Mouse (Mus musculus) embryonic facial prominence, embryonic 13.5 days (tissue): ENCODE results near the gene Rpl23a. TPM values are rescaled to one million over a fixed set of nuclear protein-coding genes. Genes with fewer than 3 reads are reported as not detected.

ENCODE experiments used
- ATAC-seq: fragments of 200-750 bp; cut with Nextera tagmentation; 2 replicates; pipeline ENCODE4 v1.8.0; 2017; ENCODE audit warnings: low read depth; ENCODE audit not compliant: insufficient number of reproducible peaks, insufficient read depth, low FRiP score, low TSS enrichment
- H3K27ac ChIP-seq: fragments of 300-500 bp; sonication (generic); 2 replicates; pipeline ENCODE4 v1.5.1; 2015; ENCODE audit warnings: moderate library complexity, mild to moderate bottlenecking, inconsistent platforms
- H3K27me3 ChIP-seq: fragments of 300-500 bp; sonication (generic); 2 replicates; pipeline ENCODE4 v1.6.1; 2015; ENCODE audit warnings: mild to moderate bottlenecking, inconsistent platforms
- H3K36me3 ChIP-seq: fragments of 300-500 bp; sonication (generic); 2 replicates; pipeline ENCODE4 v1.6.1; 2015; ENCODE audit warnings: mild to moderate bottlenecking, inconsistent platforms
- H3K4me1 ChIP-seq: fragments of 300-500 bp; sonication (generic); 2 replicates; pipeline ENCODE4 v1.6.1; 2015; ENCODE audit warnings: inconsistent platforms
- H3K4me2 ChIP-seq: fragments of 300-500 bp; sonication (generic); 2 replicates; pipeline ENCODE4 v1.6.1; 2015; ENCODE audit warnings: moderate library complexity, mild to moderate bottlenecking, inconsistent platforms
- H3K4me3 ChIP-seq: fragments of 300-500 bp; sonication (generic); 2 replicates; pipeline ENCODE4 v1.5.1; 2015; ENCODE audit warnings: mild to moderate bottlenecking, inconsistent platforms
- H3K9ac ChIP-seq: fragments of 300-500 bp; sonication (generic); 2 replicates; pipeline ENCODE4 v1.6.1; 2015; ENCODE audit warnings: mild to moderate bottlenecking, inconsistent platforms
- H3K9me3 ChIP-seq: fragments of 300-500 bp; sonication (generic); 2 replicates; pipeline ENCODE4 v1.6.1; 2016; ENCODE audit warnings: inconsistent platforms
- WGBS: fragments of 180-500 bp; shearing (Covaris S2); methylation state at CpG from one replicate; pipeline ENCODE4 v1.1.7; 2015; ENCODE audit warnings: mixed read lengths; 5-methylcytosine and 5-hydroxymethylcytosine counted together
- polyA plus RNA-seq: library from polyadenylated mRNA; unstranded; fragments of >200 nt; fragmentation: Nextera tagmentation; extraction: Ambion mirVana; gene quantifications from 2 replicates; pipeline ENCODE4 v1.2.1, GENCODE M21; 2015

The Rpl23a gene
- polyA plus RNA-seq = 1,597 and 1,678 TPM in 2 replicates

GRCm38 (mm10) chr11:78182961-78183844 lies at the start of gene Rpl23a:
Gene Rpl23a (minus strand): TSS chr11:78183584.
- no peaks in the 10 kb centered on the region for H3K9me3 ChIP-seq
- peak within 1 kb of the TSS; percentile 97 for H3K27ac ChIP-seq
- peaks cover 40% of the 10 kb centered on the region for H3K4me1 ChIP-seq
- no peaks in the 10 kb centered on the region for H3K27me3 ChIP-seq
- ATAC-seq = peak; percentile 86
- H3K4me2 ChIP-seq = peak within 1 kb of the TSS; percentile 76
- H3K4me3 ChIP-seq = peak within 1 kb of the TSS; percentile 68
- WGBS = under 1% methylated on average over 38 of the region's 38 CpGs
- peak within 1 kb of the TSS; percentile 97 for H3K9ac ChIP-seq
- H3K36me3 ChIP-seq = peaks cover 32% of the 10 kb centered on the region

- no peak overlapping the region for H3K4me2 ChIP-seq
- H3K27me3 ChIP-seq = no peaks in the 10 kb centered on the region
- peaks cover 89% of the 10 kb centered on the region for H3K36me3 ChIP-seq
- no peaks in the 10 kb centered on the region for H3K4me1 ChIP-seq
- no peak overlapping the region for H3K4me3 ChIP-seq
- 92% methylated on average over 6 of the region's 6 CpGs for WGBS
- ATAC-seq = no peak
- H3K9me3 ChIP-seq = no peaks in the 10 kb centered on the region
- H3K9ac ChIP-seq = no peak overlapping the region
- no peak overlapping the region for H3K27ac ChIP-seq
Measured at GRCm38 (mm10) chr11:78231518-78231917, 48.1 kb upstream of the Rpl23a start.

GRCm38 (mm10) chr11:78223586-78223985 lies 40.2 kb upstream of the Rpl23a start:
- H3K4me2 ChIP-seq = no peak overlapping the region
- no peaks in the 10 kb centered on the region for H3K4me1 ChIP-seq
- no peak overlapping the region for H3K27ac ChIP-seq
- H3K4me3 ChIP-seq = no peak overlapping the region
- H3K9me3 ChIP-seq = no peaks in the 10 kb centered on the region
- no peak overlapping the region for H3K9ac ChIP-seq
- ATAC-seq = no peak
- H3K36me3 ChIP-seq = peaks cover 97% of the 10 kb centered on the region
- WGBS = 89% methylated on average over 4 of the region's 4 CpGs
- no peaks in the 10 kb centered on the region for H3K27me3 ChIP-seq

GRCm38 (mm10) chr11:78215709-78216317 lies 32.4 kb upstream of the Rpl23a start:
- WGBS = 89% methylated on average over 11 of the region's 11 CpGs
- Histone ChIP-seq H3K27ac (no peak overlapping the region), H3K4me3 (no peak overlapping the region), H3K4me1 (no peaks in the 10 kb centered on the region), H3K9ac (no peak overlapping the region), H3K36me3 (peaks cover 97% of the 10 kb centered on the region), H3K9me3 (no peaks in the 10 kb centered on the region), H3K4me2 (no peak overlapping the region), H3K27me3 (no peaks in the 10 kb centered on the region)
- no peak for ATAC-seq

- Histone ChIP-seq H3K27me3 (no peaks in the 10 kb centered on the region), H3K4me1 (no peaks in the 10 kb centered on the region), H3K27ac (no peak overlapping the region), H3K4me3 (no peak overlapping the region), H3K36me3 (peaks cover 98% of the 10 kb centered on the region), H3K9ac (no peak overlapping the region), H3K9me3 (no peaks in the 10 kb centered on the region), H3K4me2 (no peak overlapping the region)
- WGBS = 95% methylated on average over 14 of the region's 14 CpGs
- no peak for ATAC-seq
Measured at GRCm38 (mm10) chr11:78213086-78213817, 29.9 kb upstream of the Rpl23a start.

GRCm38 (mm10) chr11:78211513-78211912 lies 28.1 kb upstream of the Rpl23a start:
- Histone ChIP-seq H3K4me1 (no peaks in the 10 kb centered on the region), H3K27ac (no peak overlapping the region), H3K9me3 (no peaks in the 10 kb centered on the region), H3K4me2 (no peak overlapping the region), H3K27me3 (no peaks in the 10 kb centered on the region), H3K36me3 (peaks cover 99% of the 10 kb centered on the region), H3K9ac (no peak overlapping the region), H3K4me3 (no peak overlapping the region)
- ATAC-seq = no peak
- 80% methylated on average over 5 of the region's 5 CpGs for WGBS

- Histone ChIP-seq H3K4me3 (no peak overlapping the region), H3K27me3 (no peaks in the 10 kb centered on the region), H3K36me3 (peaks cover 99% of the 10 kb centered on the region), H3K9ac (no peak overlapping the region), H3K4me2 (no peak overlapping the region), H3K9me3 (no peaks in the 10 kb centered on the region), H3K4me1 (no peaks in the 10 kb centered on the region), H3K27ac (no peak overlapping the region)
- no peak for ATAC-seq
- 68% methylated on average over 7 of the region's 7 CpGs for WGBS
Measured at GRCm38 (mm10) chr11:78210615-78211014, 27.2 kb upstream of the Rpl23a start.

GRCm38 (mm10) chr11:78209886-78210285 lies 26.5 kb upstream of the Rpl23a start:
- ATAC-seq = no peak

GRCm38 (mm10) chr11:78207190-78207589 lies 23.8 kb upstream of the Rpl23a start:
- Histone ChIP-seq H3K4me1 (no peaks in the 10 kb centered on the region), H3K9ac (no peak overlapping the region), H3K36me3 (peaks cover 93% of the 10 kb centered on the region), H3K27me3 (no peaks in the 10 kb centered on the region), H3K9me3 (no peaks in the 10 kb centered on the region), H3K4me3 (no peak overlapping the region), H3K27ac (no peak overlapping the region), H3K4me2 (no peak overlapping the region)
- WGBS = 89% methylated on average over 7 of the region's 7 CpGs
- ATAC-seq = no peak

More at GRCm38 (mm10) chr11:78209886-78210285, 26.5 kb upstream of the Rpl23a start:
- 93% methylated on average over 6 of the region's 6 CpGs for WGBS
- Histone ChIP-seq H3K4me2 (no peak overlapping the region), H3K4me3 (no peak overlapping the region), H3K9me3 (no peaks in the 10 kb centered on the region), H3K27me3 (no peaks in the 10 kb centered on the region), H3K4me1 (no peaks in the 10 kb centered on the region), H3K27ac (no peak overlapping the region), H3K36me3 (peaks cover 100% of the 10 kb centered on the region), H3K9ac (no peak overlapping the region)

GRCm38 (mm10) chr11:78205361-78206206 lies 22.2 kb upstream of the Rpl23a start:
- no peaks in the 10 kb centered on the region for H3K4me1 ChIP-seq
- 79% methylated on average over 13 of the region's 13 CpGs for WGBS
- no peak overlapping the region for H3K4me2 ChIP-seq
- H3K27ac ChIP-seq = no peak overlapping the region
- peaks cover 77% of the 10 kb centered on the region for H3K36me3 ChIP-seq
- no peaks in the 10 kb centered on the region for H3K27me3 ChIP-seq
- H3K9ac ChIP-seq = no peak overlapping the region
- H3K4me3 ChIP-seq = no peak overlapping the region
- ATAC-seq = no peak
- no peaks in the 10 kb centered on the region for H3K9me3 ChIP-seq

- 85% methylated on average over 6 of the region's 6 CpGs for WGBS
- Histone ChIP-seq H3K4me2 (no peak overlapping the region), H3K36me3 (peaks cover 64% of the 10 kb centered on the region)
Measured at GRCm38 (mm10) chr11:78204287-78204686, 20.9 kb upstream of the Rpl23a start.

More at GRCm38 (mm10) chr11:78204287-78204686, 20.9 kb upstream of the Rpl23a start:
- Histone ChIP-seq H3K27me3 (no peaks in the 10 kb centered on the region), H3K4me1 (no peaks in the 10 kb centered on the region), H3K27ac (no peak overlapping the region), H3K9me3 (no peaks in the 10 kb centered on the region), H3K4me3 (no peak overlapping the region), H3K9ac (no peak overlapping the region)
- no peak for ATAC-seq
